Mouse (Mus musculus) adrenal gland, postnatal 4 days (tissue): ENCODE data around the gene Klhdc3. TPM values are rescaled to one million over a fixed set of nuclear protein-coding genes. Genes with fewer than 3 reads are reported as not detected.

Source experiments
- DNase-seq, 2 experiments: peaks; one replicate each; pipeline ENCODE4 v3.0.0; 2021 to 2022; ENCODE audit warnings: low spot score in 2 of 2, mixed read lengths in 2 of 2
- total RNA-seq, 2 experiments: library from RNA; stranded (reverse); gene quantifications; 2 replicates each; pipeline ENCODE4 v1.2.3; 2021

Klhdc3 gene
- total RNA-seq, 2 experiments from 2014 or later = 102 to 107 TPM

DNA sequence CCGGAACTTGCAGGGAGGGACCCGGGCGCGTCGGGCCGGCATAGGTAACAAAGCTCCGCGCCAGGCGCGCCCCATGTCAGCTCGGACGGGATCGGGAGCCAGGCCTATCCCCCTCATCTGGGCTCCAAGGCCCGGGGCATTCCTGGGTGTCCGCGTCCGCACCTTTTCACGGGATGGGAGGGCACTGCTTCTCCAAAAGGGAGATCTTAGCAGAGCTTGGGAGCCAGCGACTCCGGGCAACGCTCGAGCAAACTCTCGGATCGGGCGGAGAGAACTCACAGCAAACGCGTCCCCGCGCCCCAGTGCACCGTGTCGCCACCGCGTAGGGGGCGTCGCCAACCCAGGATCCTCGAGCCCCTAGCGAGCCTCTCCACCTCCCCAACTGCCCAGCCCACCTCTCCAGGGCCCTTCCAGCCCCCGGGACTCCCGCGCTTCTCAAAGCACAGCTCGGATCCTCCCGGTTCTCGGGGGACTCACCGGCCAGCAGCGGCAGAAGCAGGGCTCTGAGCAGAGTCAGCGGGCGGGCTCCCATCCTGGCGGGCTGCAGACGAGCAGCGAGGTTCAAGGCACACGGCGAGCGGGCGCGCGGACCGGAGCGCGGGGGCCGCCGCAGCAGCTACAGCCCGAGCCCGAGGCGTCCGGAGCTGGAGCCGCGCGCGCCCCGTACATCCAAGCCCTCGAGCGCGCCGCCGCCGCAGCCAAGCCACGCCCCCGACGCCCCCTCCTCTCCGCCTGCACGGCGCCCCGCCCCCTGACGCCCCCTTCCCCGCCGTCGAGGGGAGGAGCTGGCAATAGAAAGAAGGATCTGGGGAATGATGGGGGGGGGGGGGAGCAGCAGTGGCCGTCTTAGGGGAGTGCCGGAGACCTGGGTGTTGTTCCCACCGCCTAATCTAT, 51.7 kb downstream of the Klhdc3 start, which contains the start of gene Ptk7:
TSS of gene Ptk7 (minus strand) at position 714 of the 894 bp plus-strand sequence.
- DNase-seq = peak; percentile 50 to 53

DNA sequence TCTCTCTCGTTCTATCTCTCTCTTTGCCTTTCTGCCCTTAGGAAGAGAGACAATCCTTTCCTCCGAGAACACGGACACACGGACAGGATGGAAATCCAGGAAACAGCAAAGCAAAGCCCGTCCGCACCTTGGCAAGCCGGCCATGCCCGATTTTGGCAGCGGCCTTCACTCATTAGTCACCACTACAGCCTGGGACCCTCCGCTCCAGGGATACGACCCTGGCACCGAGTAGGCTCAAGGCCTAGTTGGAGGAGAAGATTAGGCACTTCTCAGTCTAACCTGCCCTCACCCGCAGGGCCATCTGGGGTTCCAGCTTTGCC, 52.3 kb downstream of the Klhdc3 start:
- DNase-seq = peak in 1 of 2 experiments; percentile 22

DNA sequence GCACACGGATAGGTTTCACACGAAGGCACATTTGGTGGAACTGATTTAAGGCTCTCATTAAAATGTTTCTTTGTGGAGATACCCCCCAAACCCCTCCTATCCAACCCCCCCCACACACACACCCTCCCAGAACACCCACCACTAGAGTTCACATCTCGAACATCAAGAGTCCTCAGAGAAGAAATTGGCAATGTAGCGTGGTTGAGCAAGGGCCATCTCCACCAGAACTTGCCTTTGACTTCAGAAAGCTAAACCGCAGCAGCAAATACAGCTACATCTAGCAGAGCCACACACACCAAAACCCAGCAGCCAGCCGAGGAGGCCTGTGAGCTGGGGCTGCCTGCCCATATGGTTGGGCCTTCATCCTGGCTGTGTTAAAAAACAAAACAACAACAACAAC, 53.3 kb downstream of the Klhdc3 start:
- no peak for DNase-seq

DNA sequence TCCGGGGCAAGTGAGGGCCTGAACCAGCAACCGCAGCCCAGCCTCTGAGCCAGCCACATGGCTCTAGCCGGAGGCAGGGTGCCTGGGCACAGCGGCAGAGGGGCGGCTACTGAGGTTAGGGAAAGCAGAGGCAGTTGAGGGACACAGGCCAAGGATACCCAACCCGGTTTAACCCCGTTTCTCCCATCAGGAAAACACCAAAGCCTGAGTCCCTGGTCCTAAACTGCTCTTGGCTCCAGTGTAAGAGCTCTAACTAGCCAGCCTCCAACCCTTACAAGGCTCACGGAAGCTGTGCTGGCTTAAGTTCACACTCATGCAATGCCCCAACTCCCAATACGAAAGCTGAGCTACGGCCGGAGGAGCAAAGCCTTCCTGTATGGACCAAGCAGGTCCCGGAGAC, 56.1 kb downstream of the Klhdc3 start:
- no peak for DNase-seq

Other genes with a start within 250 kb of the Klhdc3 start
- gene Slc22a7, start 242.5 kb downstream of the Klhdc3 start, total RNA-seq = 1 to 10 TPM in 1 of 2 experiments, under 1 TPM in 1; 0.14 to 4.0 TPM
- 1 to 10 TPM; 2.4 to 3.7 TPM for gene Ttbk1, start 193.2 kb downstream of the Klhdc3 start, total RNA-seq
- 1 to 10 TPM; 9.2 to 9.3 TPM for gene Dnph1, start 184.2 kb downstream of the Klhdc3 start, total RNA-seq
- 10 to 100 TPM; 26.2 to 26.6 TPM for gene Cul9, start 134.5 kb downstream of the Klhdc3 start, total RNA-seq
- 10 to 100 TPM; 35.4 to 36.8 TPM for gene Srf, start 124.7 kb downstream of the Klhdc3 start, total RNA-seq
- 10 to 100 TPM; 42.2 to 54.1 TPM for gene Ptk7, start 51.4 kb downstream of the Klhdc3 start, total RNA-seq
- 10 to 100 TPM; 33.5 to 34.3 TPM for gene Klc4, start 34.9 kb downstream of the Klhdc3 start, total RNA-seq
- gene Mrpl2, start 34.7 kb downstream of the Klhdc3 start, total RNA-seq = 100 to 1,000 TPM; 109 to 135 TPM
- 10 to 100 TPM; 88.3 to 97.5 TPM for gene Cul7, start 30.6 kb downstream of the Klhdc3 start, total RNA-seq
- gene Rrp36, start 6.6 kb downstream of the Klhdc3 start, total RNA-seq = 10 to 100 TPM; 25.2 to 26.9 TPM
- gene Mea1, start 2.1 kb downstream of the Klhdc3 start, total RNA-seq = 10 to 100 TPM; 83.2 to 87.1 TPM
- 10 to 100 TPM; 57.7 to 60.1 TPM for gene Ppp2r5d, start 24.2 kb upstream of the Klhdc3 start, total RNA-seq
- gene Pex6, start 30.5 kb upstream of the Klhdc3 start, total RNA-seq = 10 to 100 TPM; 49.1 to 49.4 TPM
- gene Gnmt, start 48.3 kb upstream of the Klhdc3 start, total RNA-seq = 10 to 100 TPM in 1 of 2 experiments, 1 to 10 TPM in 1; 1.8 to 15.4 TPM
- gene Cnpy3, start 71.3 kb upstream of the Klhdc3 start, total RNA-seq = 10 to 100 TPM; 61.5 to 63.3 TPM
- gene Ptcra, start 82.8 kb upstream of the Klhdc3 start, total RNA-seq = under 1 TPM in 1 of 2 experiments, not detected in 1; 0.22 TPM
- 10 to 100 TPM; 53.0 to 73.7 TPM for gene 2310039H08Rik, start 91.7 kb upstream of the Klhdc3 start, total RNA-seq
- gene Rpl7l1, start 101.8 kb upstream of the Klhdc3 start, total RNA-seq = 100 to 1,000 TPM in 1 of 2 experiments, 10 to 100 TPM in 1; 85.7 to 101 TPM
- 10 to 100 TPM; 21.6 to 24.8 TPM for gene Bicral, start 177.6 kb upstream of the Klhdc3 start, total RNA-seq
- gene Tbcc, start 209.8 kb upstream of the Klhdc3 start, total RNA-seq = 10 to 100 TPM; 26.1 to 27.4 TPM
- gene Prph2, start 229.5 kb upstream of the Klhdc3 start, total RNA-seq = not detected